Mouse (Mus musculus) lung, adult 2 months (tissue): ENCODE measurements around the gene Polk.

Source experiments
- CTCF ChIP-seq: fragments of 200-500 bp; IDR thresholded peaks from 2 replicates; pipeline ENCODE4 v1.5.1; 2011; ENCODE audit warnings: mild to moderate bottlenecking, low read length, control low read depth; ENCODE audit not compliant: insufficient read depth
- POLR2A ChIP-seq: fragments of 200-500 bp; IDR thresholded peaks from 2 replicates; pipeline ENCODE4 v1.6.1; 2011; ENCODE audit warnings: low read depth, mild to moderate bottlenecking, control low read depth, low read length, borderline replicate concordance; ENCODE audit errors: extremely low read depth

GRCm38 (mm10) chr13:96487968-96488367 is 54.4 kb downstream of the Polk start:
- no peak for TF ChIP-seq CTCF
- TF ChIP-seq POLR2A, result no peak
